Mouse (Mus musculus) neural tube, embryonic 11.5 days (tissue): ENCODE measurements around the gene Cenpc1. TPM values are rescaled to one million over a fixed set of nuclear protein-coding genes. Genes with fewer than 3 reads are reported as not detected.

Experiments
- ATAC-seq: fragments of 200-750 bp; cut with Nextera tagmentation; 2 replicates; pipeline ENCODE4 v1.8.0; 2017; ENCODE audit warnings: moderate number of reproducible peaks, mild to moderate bottlenecking, moderate TSS enrichment, moderate library complexity; ENCODE audit not compliant: insufficient read depth, low FRiP score, low TSS enrichment
- DNase-seq: peaks from one replicate; pipeline ENCODE4 v3.0.0-alpha.2; 2015; ENCODE audit warnings: low spot score
- H3K27ac ChIP-seq: fragments of 300-500 bp; sonication (generic); 2 replicates; pipeline ENCODE4 v1.5.1; 2014; ENCODE audit warnings: low read depth, mild to moderate bottlenecking, low read length
- H3K27me3 ChIP-seq: fragments of 300-500 bp; sonication (generic); 2 replicates; pipeline ENCODE4 v1.6.1; 2014; ENCODE audit warnings: mild to moderate bottlenecking, low read length, mixed read lengths; ENCODE audit not compliant: control insufficient read depth, insufficient read depth
- H3K36me3 ChIP-seq: fragments of 300-500 bp; sonication (generic); 2 replicates; pipeline ENCODE4 v1.6.1; 2014; ENCODE audit warnings: mild to moderate bottlenecking, low read length, moderate library complexity, mixed read lengths; ENCODE audit not compliant: control insufficient read depth, insufficient read depth
- H3K4me1 ChIP-seq: fragments of 300-500 bp; sonication (generic); 2 replicates; pipeline ENCODE4 v1.6.1; 2014; ENCODE audit warnings: low read length, mixed read lengths; ENCODE audit not compliant: control insufficient read depth, insufficient read depth
- H3K4me2 ChIP-seq: fragments of 300-500 bp; sonication (generic); 2 replicates; pipeline ENCODE4 v1.6.1; 2014; ENCODE audit warnings: low read depth, mild to moderate bottlenecking, moderate library complexity
- H3K4me3 ChIP-seq: fragments of 300-500 bp; sonication (generic); 2 replicates; pipeline ENCODE4 v1.5.1; 2014; ENCODE audit warnings: low read depth, low read length
- H3K9ac ChIP-seq: fragments of 300-500 bp; sonication (generic); 2 replicates; pipeline ENCODE4 v1.6.1; 2014; ENCODE audit warnings: mild to moderate bottlenecking, low read length
- H3K9me3 ChIP-seq: fragments of 300-500 bp; sonication (generic); 2 replicates; pipeline ENCODE4 v1.6.1; 2016; ENCODE audit warnings: low read length; ENCODE audit not compliant: control insufficient read depth
- WGBS: fragments of 180-500 bp; shearing (Covaris S2); extraction: QIAGEN DNeasy Blood & Tissue Kit; methylation state at CpG from one replicate; pipeline ENCODE4 v1.1.7; 2014; 5-methylcytosine and 5-hydroxymethylcytosine counted together
- polyA plus RNA-seq: library from polyadenylated mRNA; unstranded; fragments of >200 nt; fragmentation: Nextera tagmentation; extraction: Ambion mirVana; gene quantifications from 2 replicates; pipeline ENCODE4 v1.2.1, GENCODE M21; 2014

Cenpc1 gene
- 44.0 and 46.0 TPM in 2 replicates for polyA plus RNA-seq

DNA sequence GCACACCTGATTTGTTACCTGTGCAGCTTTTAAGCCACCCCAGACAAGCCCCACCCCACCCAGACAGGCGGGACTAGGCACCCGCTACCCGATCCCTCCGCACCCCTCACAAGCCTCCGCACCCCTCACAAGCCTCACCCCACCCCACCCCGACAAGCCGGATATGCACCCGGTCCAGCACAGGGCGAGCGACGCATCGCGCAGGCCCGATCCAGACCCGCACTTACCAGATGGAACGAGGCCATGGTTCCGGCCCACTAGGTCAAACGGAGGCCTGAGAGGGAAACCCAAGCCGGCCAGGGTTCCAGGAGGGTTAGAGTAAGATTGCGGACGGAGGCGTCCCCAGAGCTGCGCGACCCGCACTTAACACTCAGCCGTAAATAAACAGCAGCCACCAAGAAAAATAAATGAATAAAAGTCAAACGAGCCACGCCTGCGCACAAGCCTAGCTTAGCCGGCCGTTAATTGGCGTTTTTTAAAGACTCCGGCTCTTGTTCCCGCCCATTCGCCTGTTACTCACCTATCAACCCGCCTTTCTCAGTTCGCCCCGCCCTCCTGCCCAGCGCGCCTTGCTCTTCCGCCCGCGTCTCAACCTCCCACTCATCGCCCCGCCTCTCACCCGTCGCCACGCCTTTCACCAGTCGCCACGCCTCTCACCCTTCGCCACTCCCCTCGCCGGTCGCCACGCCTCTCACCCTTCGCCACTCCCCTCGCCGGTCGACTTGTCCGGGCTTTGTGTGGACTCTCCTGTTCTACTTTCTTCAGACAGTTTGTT, at the start of gene Cenpc1:
Cenpc1 (minus strand) TSS at position 483 of the 775 bp plus-strand sequence.
- no peaks in the 10 kb centered on the region for H3K9me3 ChIP-seq
- peak within 1 kb of the TSS; percentile 58 for H3K27ac ChIP-seq
- no peaks in the 10 kb centered on the region for H3K36me3 ChIP-seq
- ATAC-seq (peak; percentile 92), DNase-seq (peak; percentile 96)
- H3K9ac ChIP-seq: peak within 1 kb of the TSS; percentile 85
- under 1% methylated on average over 59 of the region's 60 CpGs for WGBS
- H3K27me3 ChIP-seq: no peaks in the 10 kb centered on the region
- peak within 1 kb of the TSS; percentile 76 for H3K4me3 ChIP-seq
- H3K4me1 ChIP-seq: peaks cover 7% of the 10 kb centered on the region; the same call in 1 of the 2 replicates
- H3K4me2 ChIP-seq: peak within 1 kb of the TSS; percentile 51

- H3K9ac ChIP-seq: no peak overlapping the region
- no peak overlapping the region for H3K27ac ChIP-seq
- ATAC-seq (no peak), DNase-seq (no peak)
- no peak overlapping the region for H3K4me3 ChIP-seq
- H3K9me3 ChIP-seq: no peaks in the 10 kb centered on the region
- no peaks in the 10 kb centered on the region for H3K36me3 ChIP-seq
- 74% methylated on average over 1 of the region's 1 CpGs for WGBS
- H3K4me1 ChIP-seq: no peaks in the 10 kb centered on the region
- H3K4me2 ChIP-seq: no peak overlapping the region
- H3K27me3 ChIP-seq: no peaks in the 10 kb centered on the region
Observed at GRCm38 (mm10) chr5:86113997-86114396, 48.6 kb upstream of the Cenpc1 start.

GRCm38 (mm10) chr5:86113037-86113436, 47.7 kb upstream of the Cenpc1 start:
- Histone ChIP-seq H3K36me3 (peaks cover 2% of the 10 kb centered on the region; the same call in 1 of the 2 replicates), H3K9me3 (no peaks in the 10 kb centered on the region), H3K4me1 (no peaks in the 10 kb centered on the region), H3K4me3 (no peak overlapping the region), H3K9ac (no peak overlapping the region), H3K4me2 (no peak overlapping the region), H3K27me3 (no peaks in the 10 kb centered on the region), H3K27ac (no peak overlapping the region)
- ATAC-seq (no peak), DNase-seq (no peak)
- WGBS: 96% methylated on average over 2 of the region's 2 CpGs

DNA sequence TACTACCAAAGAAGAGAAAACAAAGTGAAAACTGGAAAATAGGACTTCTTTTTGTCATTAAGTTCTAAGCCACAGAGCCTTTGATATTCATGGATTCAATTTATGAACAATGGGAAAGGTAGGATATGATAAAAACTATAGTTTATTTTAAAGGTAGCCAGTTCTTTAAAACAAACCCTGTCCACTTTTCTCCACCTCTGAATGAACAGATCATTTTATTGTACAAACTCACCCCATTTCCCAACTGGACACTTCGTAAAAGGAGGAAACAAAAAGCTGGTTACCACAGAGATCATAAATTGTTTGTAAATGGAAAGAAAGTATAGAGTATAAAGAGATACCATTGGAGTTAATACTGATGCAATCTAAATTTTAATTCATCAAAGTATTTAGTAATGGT, 45.7 kb upstream of the Cenpc1 start:
- Histone ChIP-seq H3K4me1 (no peaks in the 10 kb centered on the region), H3K27ac (no peak overlapping the region), H3K36me3 (peaks cover 2% of the 10 kb centered on the region; the same call in 1 of the 2 replicates), H3K4me3 (no peak overlapping the region), H3K9me3 (no peaks in the 10 kb centered on the region), H3K9ac (no peak overlapping the region), H3K4me2 (no peak overlapping the region), H3K27me3 (no peaks in the 10 kb centered on the region)
- no peak for DNase-seq
- 79% methylated on average over 1 of the region's 1 CpGs for WGBS
- ATAC-seq: no peak

- Histone ChIP-seq H3K27me3 (no peaks in the 10 kb centered on the region), H3K36me3 (peaks cover 2% of the 10 kb centered on the region; the same call in 1 of the 2 replicates), H3K4me1 (no peaks in the 10 kb centered on the region), H3K4me3 (no peak overlapping the region), H3K9ac (no peak overlapping the region), H3K27ac (no peak overlapping the region), H3K9me3 (no peaks in the 10 kb centered on the region), H3K4me2 (no peak overlapping the region)
- DNase-seq (no peak), ATAC-seq (no peak)
- 83% methylated on average over 2 of the region's 2 CpGs for WGBS
Observed at GRCm38 (mm10) chr5:86106610-86107009, 41.2 kb upstream of the Cenpc1 start.

- 100% methylated on average over 2 of the region's 2 CpGs for WGBS
- H3K4me1 ChIP-seq: no peaks in the 10 kb centered on the region
- DNase-seq (no peak), ATAC-seq (no peak)
- no peak overlapping the region for H3K4me2 ChIP-seq
- no peaks in the 10 kb centered on the region for H3K9me3 ChIP-seq
- no peaks in the 10 kb centered on the region for H3K27me3 ChIP-seq
- H3K9ac ChIP-seq: no peak overlapping the region
- H3K4me3 ChIP-seq: no peak overlapping the region
- no peak overlapping the region for H3K27ac ChIP-seq
- H3K36me3 ChIP-seq: no peaks in the 10 kb centered on the region
Observed at GRCm38 (mm10) chr5:86102176-86102575, 36.8 kb upstream of the Cenpc1 start.

DNA sequence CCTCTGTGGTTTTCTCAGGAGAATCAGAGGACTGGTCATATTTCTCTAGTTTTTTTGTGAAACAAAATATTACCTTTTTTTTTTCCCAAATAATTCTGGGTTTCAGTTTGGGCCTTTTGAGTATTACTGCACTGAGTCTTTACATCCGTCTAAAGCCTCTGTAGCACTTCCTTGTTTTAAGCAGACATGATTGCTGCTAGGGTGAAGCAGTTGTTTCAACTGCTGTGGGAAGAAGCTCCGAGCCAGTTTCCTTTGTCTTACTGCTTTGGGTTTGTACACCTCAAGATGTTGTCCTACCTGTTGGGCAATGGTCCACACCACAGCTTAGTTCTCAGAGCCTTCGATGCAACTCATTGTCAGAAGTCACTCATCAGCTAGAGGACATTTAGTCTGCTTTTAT, 35.2 kb upstream of the Cenpc1 start:
- Histone ChIP-seq H3K4me3 (no peak overlapping the region), H3K36me3 (no peaks in the 10 kb centered on the region), H3K4me2 (no peak overlapping the region), H3K9ac (no peak overlapping the region), H3K9me3 (no peaks in the 10 kb centered on the region), H3K27ac (no peak overlapping the region), H3K27me3 (no peaks in the 10 kb centered on the region), H3K4me1 (no peaks in the 10 kb centered on the region)
- 90% methylated on average over 3 of the region's 3 CpGs for WGBS
- no peak for ATAC-seq
- DNase-seq: no peak

- H3K27ac ChIP-seq: no peak overlapping the region
- H3K27me3 ChIP-seq: no peaks in the 10 kb centered on the region
- H3K9me3 ChIP-seq: no peaks in the 10 kb centered on the region
- no peak overlapping the region for H3K4me2 ChIP-seq
- 88% methylated on average over 3 of the region's 3 CpGs for WGBS
- no peaks in the 10 kb centered on the region for H3K36me3 ChIP-seq
- H3K4me3 ChIP-seq: no peak overlapping the region
- DNase-seq (no peak), ATAC-seq (no peak)
- no peak overlapping the region for H3K9ac ChIP-seq
- H3K4me1 ChIP-seq: no peaks in the 10 kb centered on the region
Observed at GRCm38 (mm10) chr5:86098988-86099387, 33.6 kb upstream of the Cenpc1 start.

- Histone ChIP-seq H3K4me2 (no peak overlapping the region), H3K4me3 (no peak overlapping the region), H3K27ac (no peak overlapping the region), H3K4me1 (no peaks in the 10 kb centered on the region), H3K36me3 (no peaks in the 10 kb centered on the region), H3K27me3 (no peaks in the 10 kb centered on the region), H3K9me3 (no peaks in the 10 kb centered on the region), H3K9ac (no peak overlapping the region)
- 94% methylated on average over 9 of the region's 9 CpGs for WGBS
- DNase-seq (no peak), ATAC-seq (no peak)
Observed at GRCm38 (mm10) chr5:86094754-86095153, 29.4 kb upstream of the Cenpc1 start.
